Mouse (Mus musculus): ENCODE measurements around the gene Rabl6.

Rabl6 gene

GRCm38 (mm10) chr2:25633616-25634015, 25.3 kb upstream of the Rabl6 start:
- peaks cover 2% of the 10 kb centered on the region; the same call in 1 of the 2 replicates for H3K27me3 ChIP-seq (ENCODE audit: insufficient read depth, low read length)
- no peaks in the 10 kb centered on the region for H3K9me3 ChIP-seq (ENCODE audit: low read length)
- H3K36me3 ChIP-seq (ENCODE audit: insufficient read depth, low read length) = no peaks in the 10 kb centered on the region
- TF ChIP-seq NANOG (IDR thresholded peaks at IDR 0.05; ENCODE audit: borderline replicate concordance, low read length) = no peak
- no peak for TF ChIP-seq CTCF (conservative IDR thresholded peaks at IDR 0.05; ENCODE audit: low read length)
- TF ChIP-seq POU5F1 (IDR thresholded peaks at IDR 0.05; ENCODE audit: borderline replicate concordance, low read length) = no peak
- no peaks in the 10 kb centered on the region for H3K4me1 ChIP-seq (replicated peaks; ENCODE audit: low read depth, low read length)
- no peak overlapping the region for H3K4me3 ChIP-seq (replicated peaks; ENCODE audit: low read length)

GRCm38 (mm10) chr2:25628738-25629137, 20.4 kb upstream of the Rabl6 start:
- H3K27me3 ChIP-seq (ENCODE audit: insufficient read depth, low read length) = peaks cover 12% of the 10 kb centered on the region
- no peaks in the 10 kb centered on the region for H3K9me3 ChIP-seq (ENCODE audit: low read length)
- H3K36me3 ChIP-seq (ENCODE audit: insufficient read depth, low read length) = no peaks in the 10 kb centered on the region
- peaks cover 12% of the 10 kb centered on the region for H3K4me1 ChIP-seq (replicated peaks; ENCODE audit: low read depth, low read length)
- TF ChIP-seq CTCF (conservative IDR thresholded peaks at IDR 0.05; ENCODE audit: low read length) (no peak), NANOG (IDR thresholded peaks at IDR 0.05; ENCODE audit: borderline replicate concordance, low read length) (no peak), POU5F1 (IDR thresholded peaks at IDR 0.05; ENCODE audit: borderline replicate concordance, low read length) (no peak)
- H3K4me3 ChIP-seq (replicated peaks; ENCODE audit: low read length) = no peak overlapping the region

GRCm38 (mm10) chr2:25627811-25628210, 19.5 kb upstream of the Rabl6 start, which contains the start of gene Fcna:
Fcna (minus strand) TSS chr2:25628030.
- TF ChIP-seq POU5F1 (IDR thresholded peaks at IDR 0.05; ENCODE audit: borderline replicate concordance, low read length) (no peak), NANOG (IDR thresholded peaks at IDR 0.05; ENCODE audit: borderline replicate concordance, low read length) (no peak), CTCF (conservative IDR thresholded peaks at IDR 0.05; ENCODE audit: low read length) (no peak)
- no peaks in the 10 kb centered on the region for H3K9me3 ChIP-seq (ENCODE audit: low read length)
- H3K36me3 ChIP-seq (ENCODE audit: insufficient read depth, low read length) = no peaks in the 10 kb centered on the region
- peaks cover 12% of the 10 kb centered on the region for H3K4me1 ChIP-seq (replicated peaks; ENCODE audit: low read depth, low read length)
- H3K4me3 ChIP-seq (replicated peaks; ENCODE audit: low read length) = no peak within 1 kb of the TSS
- H3K27me3 ChIP-seq (ENCODE audit: insufficient read depth, low read length) = peaks cover 20% of the 10 kb centered on the region

GRCm38 (mm10) chr2:25625986-25626385, 17.7 kb upstream of the Rabl6 start:
- Histone ChIP-seq H3K27me3 (ENCODE audit: insufficient read depth, low read length) (peaks cover 25% of the 10 kb centered on the region), H3K36me3 (ENCODE audit: insufficient read depth, low read length) (no peaks in the 10 kb centered on the region), H3K4me3 (replicated peaks; ENCODE audit: low read length) (no peak overlapping the region), H3K4me1 (replicated peaks; ENCODE audit: low read depth, low read length) (peaks cover 23% of the 10 kb centered on the region), H3K9me3 (ENCODE audit: low read length) (no peaks in the 10 kb centered on the region)
- no peak for TF ChIP-seq NANOG (IDR thresholded peaks at IDR 0.05; ENCODE audit: borderline replicate concordance, low read length)
- TF ChIP-seq CTCF (conservative IDR thresholded peaks at IDR 0.05; ENCODE audit: low read length) = no peak
- TF ChIP-seq POU5F1 (IDR thresholded peaks at IDR 0.05; ENCODE audit: borderline replicate concordance, low read length) = no peak

GRCm38 (mm10) chr2:25621229-25622200, 13.2 kb upstream of the Rabl6 start, which contains the start of gene Tmem141:
Tmem141 (minus strand) TSS chr2:25622005.
- Histone ChIP-seq H3K4me1 (replicated peaks; ENCODE audit: low read depth, low read length) (peaks cover 28% of the 10 kb centered on the region), H3K4me3 (replicated peaks; ENCODE audit: low read length) (peak within 1 kb of the TSS; percentile 80), H3K9me3 (ENCODE audit: low read length) (no peaks in the 10 kb centered on the region), H3K27me3 (ENCODE audit: insufficient read depth, low read length) (peaks cover 57% of the 10 kb centered on the region), H3K36me3 (ENCODE audit: insufficient read depth, low read length) (no peaks in the 10 kb centered on the region)
- TF ChIP-seq POU5F1 (IDR thresholded peaks at IDR 0.05; ENCODE audit: borderline replicate concordance, low read length) (no peak), CTCF (conservative IDR thresholded peaks at IDR 0.05; ENCODE audit: low read length) (peak; percentile 91)

- no peaks in the 10 kb centered on the region for H3K36me3 ChIP-seq (ENCODE audit: insufficient read depth, low read length)
- H3K9me3 ChIP-seq (ENCODE audit: low read length) = peaks cover 1% of the 10 kb centered on the region; the same call in 1 of the 2 replicates
- peaks cover 28% of the 10 kb centered on the region for H3K4me1 ChIP-seq (replicated peaks; ENCODE audit: low read depth, low read length)
- TF ChIP-seq NANOG (IDR thresholded peaks at IDR 0.05; ENCODE audit: borderline replicate concordance, low read length) = no peak
- TF ChIP-seq POU5F1 (IDR thresholded peaks at IDR 0.05; ENCODE audit: borderline replicate concordance, low read length) = no peak
- no peak for TF ChIP-seq CTCF (conservative IDR thresholded peaks at IDR 0.05; ENCODE audit: low read length)
- no peak overlapping the region for H3K4me3 ChIP-seq (replicated peaks; ENCODE audit: low read length)
- peaks cover 63% of the 10 kb centered on the region for H3K27me3 ChIP-seq (ENCODE audit: insufficient read depth, low read length)
These were observed 12.5 kb upstream of the Rabl6 start for GRCm38 (mm10) chr2:25620852-25621228.

- H3K4me1 ChIP-seq (replicated peaks; ENCODE audit: low read depth, low read length) = peaks cover 33% of the 10 kb centered on the region
- TF ChIP-seq CTCF (conservative IDR thresholded peaks at IDR 0.05; ENCODE audit: low read length) = no peak
- TF ChIP-seq NANOG (IDR thresholded peaks at IDR 0.05; ENCODE audit: borderline replicate concordance, low read length) = no peak
- no peak for TF ChIP-seq POU5F1 (IDR thresholded peaks at IDR 0.05; ENCODE audit: borderline replicate concordance, low read length)
These were observed 12.1 kb upstream of the Rabl6 start for GRCm38 (mm10) chr2:25620386-25620785.

GRCm38 (mm10) chr2:25617578-25617977, 9.3 kb upstream of the Rabl6 start, which contains the start of gene Ccdc183:
Ccdc183 (minus strand) TSS chr2:25617678.
- Histone ChIP-seq H3K4me1 (replicated peaks; ENCODE audit: low read depth, low read length) (peaks cover 35% of the 10 kb centered on the region), H3K27me3 (ENCODE audit: insufficient read depth, low read length) (peaks cover 82% of the 10 kb centered on the region), H3K36me3 (ENCODE audit: insufficient read depth, low read length) (no peaks in the 10 kb centered on the region), H3K4me3 (replicated peaks; ENCODE audit: low read length) (peak within 1 kb of the TSS; percentile 70), H3K9me3 (ENCODE audit: low read length) (peaks cover 4% of the 10 kb centered on the region; the same call in 1 of the 2 replicates)
- TF ChIP-seq CTCF (conservative IDR thresholded peaks at IDR 0.05; ENCODE audit: low read length) (no peak), POU5F1 (IDR thresholded peaks at IDR 0.05; ENCODE audit: borderline replicate concordance, low read length) (no peak), NANOG (IDR thresholded peaks at IDR 0.05; ENCODE audit: borderline replicate concordance, low read length) (no peak)

More at GRCm38 (mm10) chr2:25620386-25620785, 12.1 kb upstream of the Rabl6 start:
- Histone ChIP-seq H3K9me3 (ENCODE audit: low read length) (peaks cover 4% of the 10 kb centered on the region; the same call in 1 of the 2 replicates), H3K36me3 (ENCODE audit: insufficient read depth, low read length) (no peaks in the 10 kb centered on the region), H3K4me3 (replicated peaks; ENCODE audit: low read length) (no peak overlapping the region), H3K27me3 (ENCODE audit: insufficient read depth, low read length) (peaks cover 68% of the 10 kb centered on the region)

All from E14TG2a.4 (cell line).